Mouse (Mus musculus) embryonic facial prominence, embryonic 12.5 days (tissue): ENCODE measurements around the gene Jam3. TPM values are rescaled to one million over a fixed set of nuclear protein-coding genes. Genes with fewer than 3 reads are reported as not detected.

Experiments
- ATAC-seq: fragments of 200-750 bp; cut with Nextera tagmentation; 2 replicates; pipeline ENCODE4 v1.8.0; 2017; ENCODE audit not compliant: insufficient number of reproducible peaks, insufficient read depth, low FRiP score, low TSS enrichment
- H3K27ac ChIP-seq: fragments of 300-500 bp; sonication (generic); 2 replicates; pipeline ENCODE4 v1.5.1; 2016; ENCODE audit warnings: mild to moderate bottlenecking
- H3K27me3 ChIP-seq: fragments of 300-500 bp; sonication (generic); 2 replicates; pipeline ENCODE4 v1.6.1; 2016; ENCODE audit warnings: mild to moderate bottlenecking, moderate library complexity
- H3K36me3 ChIP-seq: fragments of 300-500 bp; sonication (generic); 2 replicates; pipeline ENCODE4 v1.6.1; 2016; ENCODE audit warnings: mild to moderate bottlenecking
- H3K4me1 ChIP-seq: fragments of 300-500 bp; sonication (generic); 2 replicates; pipeline ENCODE4 v1.6.1; 2016
- H3K4me2 ChIP-seq: fragments of 300-500 bp; sonication (generic); replicated peaks from 2 replicates; pipeline ENCODE4 v1.6.1; 2016; ENCODE audit warnings: mild to moderate bottlenecking, moderate library complexity
- H3K4me3 ChIP-seq: fragments of 300-500 bp; sonication (generic); 2 replicates; pipeline ENCODE4 v1.5.1; 2016; ENCODE audit warnings: mild to moderate bottlenecking
- H3K9ac ChIP-seq: fragments of 300-500 bp; sonication (generic); 2 replicates; pipeline ENCODE4 v1.6.1; 2016; ENCODE audit warnings: mild to moderate bottlenecking, moderate library complexity
- H3K9me3 ChIP-seq: fragments of 300-500 bp; sonication (generic); 2 replicates; pipeline ENCODE4 v1.6.1; 2016; ENCODE audit warnings: mild to moderate bottlenecking, moderate library complexity
- WGBS: fragments of 180-500 bp; shearing (Covaris S2); methylation state at CpG from one replicate; pipeline ENCODE4 v1.1.7; 2016; 5-methylcytosine and 5-hydroxymethylcytosine counted together
- polyA plus RNA-seq: library from polyadenylated mRNA; unstranded; fragments of >200 nt; fragmentation: Nextera tagmentation; extraction: Ambion mirVana; gene quantifications from 2 replicates; pipeline ENCODE4 v1.2.1, GENCODE M21; 2016

Gene Jam3
- polyA plus RNA-seq, 1 experiment from 2014 or later, result 120 TPM

DNA sequence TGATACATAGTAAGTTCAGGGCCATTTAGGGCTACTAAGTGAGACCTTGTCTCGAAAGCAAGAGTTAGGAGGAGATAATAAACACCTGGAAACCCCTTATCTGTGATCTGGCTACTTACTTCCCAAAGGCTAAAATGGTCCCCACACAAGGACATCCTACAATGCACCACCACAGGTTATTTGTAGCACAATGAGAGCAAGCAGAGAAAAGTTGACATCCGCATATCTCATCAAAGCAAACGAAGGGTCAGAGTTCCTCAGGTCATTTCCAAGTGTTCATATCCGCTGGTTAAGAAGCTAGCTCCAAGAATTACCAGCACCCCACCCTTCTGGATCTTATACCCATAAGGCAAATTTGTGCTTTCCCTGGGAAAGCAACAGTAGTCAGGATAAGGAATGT is 46.8 kb downstream of the Jam3 start:
- Histone ChIP-seq H3K4me3 (no peak overlapping the region), H3K36me3 (peaks cover 15% of the 10 kb centered on the region), H3K9me3 (no peaks in the 10 kb centered on the region), H3K27me3 (no peaks in the 10 kb centered on the region), H3K9ac (no peak overlapping the region), H3K27ac (no peak overlapping the region), H3K4me2 (no peak overlapping the region), H3K4me1 (peaks cover 9% of the 10 kb centered on the region; the same call in 1 of the 2 replicates)
- ATAC-seq, result no peak
- 87% methylated on average over 4 of the region's 4 CpGs for WGBS

- H3K9ac ChIP-seq, result no peak overlapping the region
- H3K4me2 ChIP-seq, result no peak overlapping the region
- no peak for ATAC-seq
- H3K36me3 ChIP-seq, result peaks cover 37% of the 10 kb centered on the region
- H3K4me1 ChIP-seq, result peaks cover 9% of the 10 kb centered on the region; the same call in 1 of the 2 replicates
- no peak overlapping the region for H3K27ac ChIP-seq
- H3K27me3 ChIP-seq, result no peaks in the 10 kb centered on the region
- WGBS, result 64% methylated on average over 1 of the region's 1 CpGs
- H3K4me3 ChIP-seq, result no peak overlapping the region
- H3K9me3 ChIP-seq, result no peaks in the 10 kb centered on the region
These were observed 49.1 kb downstream of the Jam3 start for GRCm38 (mm10) chr9:27106081-27106480.

GRCm38 (mm10) chr9:27101466-27101865 is 53.8 kb downstream of the Jam3 start:
- Histone ChIP-seq H3K4me3 (no peak overlapping the region), H3K4me1 (no peaks in the 10 kb centered on the region), H3K36me3 (peaks cover 74% of the 10 kb centered on the region), H3K27ac (no peak overlapping the region), H3K9me3 (no peaks in the 10 kb centered on the region), H3K4me2 (no peak overlapping the region), H3K27me3 (no peaks in the 10 kb centered on the region), H3K9ac (no peak overlapping the region)
- ATAC-seq, result no peak
- 93% methylated on average over 6 of the region's 6 CpGs for WGBS

DNA sequence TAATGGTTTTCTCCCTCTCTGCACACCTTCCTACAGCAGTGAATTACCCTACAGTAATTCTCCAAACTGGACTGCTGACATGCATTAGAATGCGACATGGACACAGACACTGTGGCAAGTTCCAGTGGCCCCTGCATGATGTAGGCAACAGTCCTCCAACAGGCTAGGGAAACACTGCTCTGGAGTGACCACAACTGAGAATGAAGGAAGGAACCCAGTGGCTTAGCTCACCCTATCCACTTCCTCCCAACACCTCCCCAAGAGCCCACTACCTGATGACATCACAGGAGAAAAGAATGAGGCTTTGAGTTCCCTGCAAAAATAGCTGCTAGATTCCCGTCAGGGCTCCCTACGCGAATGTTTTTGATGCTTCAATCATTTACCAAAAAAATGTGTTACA is 55.7 kb downstream of the Jam3 start:
- no peak overlapping the region for H3K4me2 ChIP-seq
- no peak for ATAC-seq
- H3K4me3 ChIP-seq, result no peak overlapping the region
- WGBS, result 90% methylated on average over 4 of the region's 4 CpGs
- H3K9me3 ChIP-seq, result no peaks in the 10 kb centered on the region
- H3K27ac ChIP-seq, result no peak overlapping the region
- H3K36me3 ChIP-seq, result peaks cover 82% of the 10 kb centered on the region
- no peaks in the 10 kb centered on the region for H3K27me3 ChIP-seq
- no peak overlapping the region for H3K9ac ChIP-seq
- no peaks in the 10 kb centered on the region for H3K4me1 ChIP-seq

DNA sequence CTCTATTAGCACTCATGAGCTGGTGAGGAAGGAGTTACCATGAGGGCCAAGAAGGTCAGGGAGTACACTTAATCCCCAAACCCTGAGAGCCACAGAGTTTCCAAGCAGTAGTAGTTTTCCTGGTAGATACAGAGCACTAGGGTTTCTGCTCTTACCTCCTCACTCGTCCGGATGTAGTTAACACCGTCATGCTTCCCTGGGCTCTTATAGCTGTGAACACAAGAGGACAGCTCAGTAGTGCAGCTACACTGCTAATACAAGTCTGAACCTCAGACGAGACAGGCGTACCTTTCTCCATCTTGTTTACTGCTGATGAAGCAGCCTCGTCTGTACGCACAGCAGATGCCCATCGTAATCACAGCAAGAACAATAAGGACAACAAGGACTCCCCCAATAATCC is 56.7 kb downstream of the Jam3 start:
- Histone ChIP-seq H3K36me3 (peaks cover 85% of the 10 kb centered on the region), H3K9me3 (no peaks in the 10 kb centered on the region), H3K27me3 (no peaks in the 10 kb centered on the region), H3K9ac (no peak overlapping the region), H3K4me2 (no peak overlapping the region), H3K27ac (no peak overlapping the region), H3K4me1 (no peaks in the 10 kb centered on the region), H3K4me3 (no peak overlapping the region)
- no peak for ATAC-seq
- WGBS, result 84% methylated on average over 8 of the region's 8 CpGs

DNA sequence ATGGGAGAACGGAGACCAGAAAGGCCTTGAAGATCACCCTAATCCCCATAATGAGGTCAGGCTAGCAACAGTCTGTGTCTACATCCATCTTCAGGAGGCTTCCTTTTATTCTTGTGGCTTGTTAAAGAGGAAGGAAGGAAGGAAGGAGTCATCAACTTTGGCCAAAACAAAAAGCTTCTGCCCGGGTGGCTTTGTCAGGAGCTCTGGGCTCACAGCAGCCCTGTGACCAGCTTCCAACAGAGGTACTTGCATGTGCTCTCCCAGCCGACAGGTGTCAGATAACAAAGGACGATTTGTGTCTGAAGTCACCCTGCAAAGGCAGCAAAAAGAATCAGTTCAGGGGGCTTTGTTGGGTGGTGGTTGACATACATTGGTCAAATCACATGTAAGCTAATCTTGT is 57.1 kb downstream of the Jam3 start:
- no peak overlapping the region for H3K4me3 ChIP-seq
- H3K36me3 ChIP-seq, result peaks cover 84% of the 10 kb centered on the region
- 32% methylated on average over 4 of the region's 4 CpGs for WGBS
- no peaks in the 10 kb centered on the region for H3K9me3 ChIP-seq
- no peaks in the 10 kb centered on the region for H3K27me3 ChIP-seq
- no peak overlapping the region for H3K9ac ChIP-seq
- no peak for ATAC-seq
- H3K27ac ChIP-seq, result no peak overlapping the region
- no peaks in the 10 kb centered on the region for H3K4me1 ChIP-seq
- no peak overlapping the region for H3K4me2 ChIP-seq

GRCm38 (mm10) chr9:27092916-27093315 is 62.3 kb downstream of the Jam3 start:
- peaks cover 80% of the 10 kb centered on the region for H3K36me3 ChIP-seq
- no peak overlapping the region for H3K4me2 ChIP-seq
- H3K27me3 ChIP-seq, result no peaks in the 10 kb centered on the region
- WGBS, result 89% methylated on average over 6 of the region's 6 CpGs
- H3K4me1 ChIP-seq, result no peaks in the 10 kb centered on the region
- no peaks in the 10 kb centered on the region for H3K9me3 ChIP-seq
- ATAC-seq, result no peak
- H3K27ac ChIP-seq, result no peak overlapping the region
- no peak overlapping the region for H3K9ac ChIP-seq
- no peak overlapping the region for H3K4me3 ChIP-seq

DNA sequence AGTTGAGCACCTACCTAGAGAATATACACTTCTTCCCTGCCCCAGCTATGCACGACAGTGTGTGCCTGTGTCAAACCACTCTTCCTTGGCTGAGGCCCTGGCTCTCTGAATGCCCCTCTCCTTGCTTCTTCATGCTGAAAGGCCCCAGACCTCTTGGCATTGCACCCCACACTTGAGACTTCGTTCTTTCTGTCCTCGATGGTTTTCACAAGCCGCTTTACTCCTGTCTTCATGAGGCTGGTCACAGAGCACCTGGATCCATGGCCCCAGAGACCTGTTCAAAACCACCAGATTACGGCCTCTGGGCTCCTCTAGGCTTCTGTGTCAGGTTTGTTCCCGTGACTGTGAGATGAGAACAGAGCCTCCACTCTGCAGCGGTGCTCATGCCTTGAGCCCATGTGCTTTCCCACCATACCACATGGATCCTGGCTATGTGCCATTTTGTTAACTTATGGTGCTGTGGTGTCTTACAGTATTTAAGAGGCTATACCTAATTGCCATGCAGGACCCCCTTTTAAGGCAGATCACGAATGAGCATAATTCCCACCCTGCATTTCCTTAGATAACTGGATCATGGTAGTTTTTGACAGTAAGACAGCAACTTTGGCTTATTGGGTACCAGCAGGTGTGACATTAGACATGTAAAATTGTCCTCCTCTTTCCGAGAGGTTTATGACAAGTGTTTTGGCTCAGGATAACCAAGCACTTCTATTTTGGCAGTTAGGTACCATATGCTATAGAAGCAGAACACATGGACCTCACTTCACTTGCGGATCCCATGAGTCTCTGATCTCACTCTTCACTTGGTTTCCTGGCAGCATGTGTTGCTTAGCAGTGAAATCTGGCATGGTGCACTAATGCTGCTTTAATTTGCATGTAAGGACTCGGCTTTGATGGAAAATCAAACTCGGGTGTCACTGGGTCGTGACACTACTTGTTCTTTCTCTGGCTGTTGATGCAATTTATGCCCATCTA is 64.1 kb downstream of the Jam3 start:
- no peak overlapping the region for H3K4me2 ChIP-seq
- H3K36me3 ChIP-seq, result peaks cover 85% of the 10 kb centered on the region
- no peaks in the 10 kb centered on the region for H3K9me3 ChIP-seq
- H3K4me1 ChIP-seq, result no peaks in the 10 kb centered on the region
- ATAC-seq, result no peak
- H3K9ac ChIP-seq, result no peak overlapping the region
- H3K4me3 ChIP-seq, result no peak overlapping the region
- H3K27me3 ChIP-seq, result no peaks in the 10 kb centered on the region
- 93% methylated on average over 13 of the region's 13 CpGs for WGBS
- H3K27ac ChIP-seq, result no peak overlapping the region

DNA sequence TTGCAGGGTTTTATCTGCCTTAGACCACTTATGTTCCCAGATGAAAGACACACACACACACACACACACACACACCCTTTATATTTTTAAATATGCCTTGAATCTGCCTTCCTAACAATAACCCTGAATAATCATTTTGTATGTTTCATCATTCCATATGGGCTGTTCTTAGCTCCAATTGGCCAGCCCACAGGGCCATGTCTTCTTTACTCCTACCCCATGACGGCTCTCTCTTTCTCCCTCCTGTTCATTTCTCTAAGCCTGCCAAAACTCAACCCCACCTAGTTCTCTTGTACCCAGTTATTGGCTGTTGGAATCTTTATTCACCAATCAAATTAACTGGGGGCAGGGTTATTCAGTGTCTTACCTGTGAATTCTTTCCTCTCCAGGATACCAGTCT is 65.1 kb downstream of the Jam3 start:
- Histone ChIP-seq H3K4me3 (no peak overlapping the region), H3K9me3 (no peaks in the 10 kb centered on the region), H3K27ac (no peak overlapping the region), H3K36me3 (peaks cover 85% of the 10 kb centered on the region), H3K9ac (no peak overlapping the region), H3K4me2 (no peak overlapping the region), H3K27me3 (no peaks in the 10 kb centered on the region), H3K4me1 (no peaks in the 10 kb centered on the region)
- WGBS, result 86% methylated on average over 1 of the region's 1 CpGs
- ATAC-seq, result no peak

GRCm38 (mm10) chr9:27087402-27087801 is 67.8 kb downstream of the Jam3 start:
- no peaks in the 10 kb centered on the region for H3K27me3 ChIP-seq
- H3K4me1 ChIP-seq, result no peaks in the 10 kb centered on the region
- peaks cover 91% of the 10 kb centered on the region for H3K36me3 ChIP-seq
- no peak overlapping the region for H3K9ac ChIP-seq
- 91% methylated on average over 3 of the region's 3 CpGs for WGBS
- no peak overlapping the region for H3K27ac ChIP-seq
- no peak overlapping the region for H3K4me3 ChIP-seq
- no peak for ATAC-seq
- no peaks in the 10 kb centered on the region for H3K9me3 ChIP-seq
- H3K4me2 ChIP-seq, result no peak overlapping the region

GRCm38 (mm10) chr9:27086256-27086655 is 69.0 kb downstream of the Jam3 start:
- Histone ChIP-seq H3K9ac (no peak overlapping the region), H3K4me1 (no peaks in the 10 kb centered on the region), H3K4me3 (no peak overlapping the region), H3K27ac (no peak overlapping the region), H3K36me3 (peaks cover 89% of the 10 kb centered on the region), H3K9me3 (no peaks in the 10 kb centered on the region), H3K27me3 (no peaks in the 10 kb centered on the region), H3K4me2 (no peak overlapping the region)
- ATAC-seq, result no peak
- 91% methylated on average over 5 of the region's 5 CpGs for WGBS

GRCm38 (mm10) chr9:27075812-27076211 is 79.4 kb downstream of the Jam3 start:
- peaks cover 37% of the 10 kb centered on the region for H3K36me3 ChIP-seq
- no peaks in the 10 kb centered on the region for H3K27me3 ChIP-seq
- no peak overlapping the region for H3K27ac ChIP-seq
- H3K9me3 ChIP-seq, result no peaks in the 10 kb centered on the region
- H3K4me1 ChIP-seq, result no peaks in the 10 kb centered on the region
- H3K9ac ChIP-seq, result no peak overlapping the region
- no peak overlapping the region for H3K4me2 ChIP-seq
- no peak overlapping the region for H3K4me3 ChIP-seq
- no peak for ATAC-seq
